Mouse (Mus musculus) erythroblast, embryonic 14.5 days (primary cell): Measurements from ENCODE around the gene Bdkrb2. TPM values are rescaled to one million over a fixed set of nuclear protein-coding genes. Genes with fewer than 3 reads are reported as not detected.

Experiments
- H3K27me3 ChIP-seq: 2 replicates; pipeline ENCODE4 v1.6.1; 2012; ENCODE audit warnings: inconsistent platforms; ENCODE audit not compliant: control insufficient read depth
- H3K36me3 ChIP-seq: 2 replicates; pipeline ENCODE4 v1.6.1; 2012; ENCODE audit warnings: mild to moderate bottlenecking, inconsistent platforms; ENCODE audit not compliant: control insufficient read depth
- H3K4me1 ChIP-seq: 2 replicates; pipeline ENCODE4 v1.6.1; 2012; ENCODE audit warnings: inconsistent platforms; ENCODE audit not compliant: control insufficient read depth
- H3K4me3 ChIP-seq: replicated peaks from 2 replicates; pipeline ENCODE3; 2012; ENCODE audit warnings: moderate library complexity, mild to moderate bottlenecking, inconsistent platforms
- H3K9me3 ChIP-seq: 2 replicates; pipeline ENCODE4 v1.6.1; 2012; ENCODE audit warnings: low read length, inconsistent platforms, mixed read lengths; ENCODE audit not compliant: control insufficient read depth
- GATA1 ChIP-seq: IDR thresholded peaks from 2 replicates; pipeline ENCODE4 v1.6.1; 2012; ENCODE audit warnings: low read length, inconsistent platforms, mixed read lengths
- TAL1 ChIP-seq: IDR thresholded peaks from 3 replicates; pipeline ENCODE4 v1.6.1; 2012; ENCODE audit warnings: low read length, inconsistent platforms, mixed read lengths
- polyA plus RNA-seq: library from polyadenylated mRNA; stranded (reverse); fragments of >175 nt; gene quantifications from 2 replicates; pipeline ENCODE4 v1.2.3, GENCODE M21; 2012

The Bdkrb2 gene
- polyA plus RNA-seq, 1 experiment, result not detected

GRCm38 (mm10) chr12:105599098-105599497 is 36.1 kb downstream of the Bdkrb2 start:
- no peaks in the 10 kb centered on the region for H3K36me3 ChIP-seq
- H3K4me3 ChIP-seq, result no peak overlapping the region

GRCm38 (mm10) chr12:105601586-105601985 is 38.6 kb downstream of the Bdkrb2 start:
- no peaks in the 10 kb centered on the region for H3K9me3 ChIP-seq
- no peak overlapping the region for H3K4me3 ChIP-seq
- no peaks in the 10 kb centered on the region for H3K27me3 ChIP-seq
- H3K4me1 ChIP-seq, result no peaks in the 10 kb centered on the region
- TF ChIP-seq TAL1 (no peak), GATA1 (no peak)
- no peaks in the 10 kb centered on the region for H3K36me3 ChIP-seq

More at GRCm38 (mm10) chr12:105599098-105599497, 36.1 kb downstream of the Bdkrb2 start:
- H3K27me3 ChIP-seq, result no peaks in the 10 kb centered on the region
- H3K9me3 ChIP-seq, result no peaks in the 10 kb centered on the region
- TF ChIP-seq GATA1 (no peak), TAL1 (no peak)
- no peaks in the 10 kb centered on the region for H3K4me1 ChIP-seq

GRCm38 (mm10) chr12:105602581-105603210 is 39.7 kb downstream of the Bdkrb2 start, which contains the start of gene Bdkrb1:
Gene Bdkrb1, plus strand, starts transcription at chr12:105603085.
- Histone ChIP-seq H3K4me3 (no peak within 1 kb of the TSS), H3K4me1 (peaks cover 4% of the 10 kb centered on the region), H3K9me3 (no peaks in the 10 kb centered on the region)

GRCm38 (mm10) chr12:105603904-105604303 is 40.9 kb downstream of the Bdkrb2 start:
- TF ChIP-seq GATA1 (no peak), TAL1 (no peak)
- H3K9me3 ChIP-seq, result no peaks in the 10 kb centered on the region
- H3K27me3 ChIP-seq, result no peaks in the 10 kb centered on the region
- no peak overlapping the region for H3K4me3 ChIP-seq
- H3K36me3 ChIP-seq, result no peaks in the 10 kb centered on the region; the same call in 1 of the 2 replicates
- H3K4me1 ChIP-seq, result peaks cover 4% of the 10 kb centered on the region

More at GRCm38 (mm10) chr12:105602581-105603210, 39.7 kb downstream of the Bdkrb2 start, which contains the start of gene Bdkrb1:
- TF ChIP-seq GATA1 (no peak), TAL1 (no peak)
- H3K27me3 ChIP-seq, result no peaks in the 10 kb centered on the region
- no peaks in the 10 kb centered on the region for H3K36me3 ChIP-seq

- H3K9me3 ChIP-seq, result no peaks in the 10 kb centered on the region
- peaks cover 4% of the 10 kb centered on the region for H3K4me1 ChIP-seq
- no peaks in the 10 kb centered on the region for H3K27me3 ChIP-seq
- TF ChIP-seq GATA1 (no peak), TAL1 (no peak)
- H3K4me3 ChIP-seq, result no peak overlapping the region
- H3K36me3 ChIP-seq, result peaks cover 3% of the 10 kb centered on the region
Measured at GRCm38 (mm10) chr12:105605212-105605611, 42.2 kb downstream of the Bdkrb2 start.

GRCm38 (mm10) chr12:105606881-105607280 is 43.9 kb downstream of the Bdkrb2 start:
- peaks cover 6% of the 10 kb centered on the region for H3K36me3 ChIP-seq
- H3K4me3 ChIP-seq, result no peak overlapping the region
- H3K4me1 ChIP-seq, result peaks cover 4% of the 10 kb centered on the region
- TF ChIP-seq GATA1, result no peak
- no peak for TF ChIP-seq TAL1
- H3K27me3 ChIP-seq, result no peaks in the 10 kb centered on the region
- H3K9me3 ChIP-seq, result no peaks in the 10 kb centered on the region

GRCm38 (mm10) chr12:105611045-105611444 is 48.0 kb downstream of the Bdkrb2 start:
- Histone ChIP-seq H3K4me3 (no peak overlapping the region), H3K36me3 (peaks cover 35% of the 10 kb centered on the region), H3K9me3 (no peaks in the 10 kb centered on the region), H3K4me1 (peaks cover 4% of the 10 kb centered on the region), H3K27me3 (no peaks in the 10 kb centered on the region)
- TF ChIP-seq TAL1 (no peak), GATA1 (no peak)

- H3K4me1 ChIP-seq, result peaks cover 4% of the 10 kb centered on the region
- no peak for TF ChIP-seq GATA1
- no peak for TF ChIP-seq TAL1
- H3K36me3 ChIP-seq, result peaks cover 42% of the 10 kb centered on the region
- H3K9me3 ChIP-seq, result no peaks in the 10 kb centered on the region
- H3K27me3 ChIP-seq, result no peaks in the 10 kb centered on the region
- no peak overlapping the region for H3K4me3 ChIP-seq
Measured at GRCm38 (mm10) chr12:105611748-105612147, 48.7 kb downstream of the Bdkrb2 start.

- Histone ChIP-seq H3K27me3 (no peaks in the 10 kb centered on the region), H3K4me3 (no peak overlapping the region), H3K9me3 (no peaks in the 10 kb centered on the region), H3K36me3 (peaks cover 60% of the 10 kb centered on the region), H3K4me1 (no peaks in the 10 kb centered on the region)
- TF ChIP-seq GATA1, result no peak
- no peak for TF ChIP-seq TAL1
Measured at GRCm38 (mm10) chr12:105613559-105613958, 50.5 kb downstream of the Bdkrb2 start.

GRCm38 (mm10) chr12:105622048-105622447 is 59.0 kb downstream of the Bdkrb2 start:
- H3K4me3 ChIP-seq, result no peak overlapping the region
- no peaks in the 10 kb centered on the region for H3K27me3 ChIP-seq
- no peaks in the 10 kb centered on the region for H3K9me3 ChIP-seq
- no peaks in the 10 kb centered on the region for H3K4me1 ChIP-seq
- TF ChIP-seq GATA1 (no peak), TAL1 (no peak)
- H3K36me3 ChIP-seq, result peaks cover 86% of the 10 kb centered on the region
